Mouse (Mus musculus) lung, embryonic 15.5 days (tissue): ENCODE results near the gene Pbrm1. TPM values are rescaled to one million over a fixed set of nuclear protein-coding genes. Genes with fewer than 3 reads are reported as not detected.

Source experiments
- ATAC-seq: fragments of 200-750 bp; cut with Nextera tagmentation; 2 replicates; pipeline ENCODE4 v1.8.0; 2017; ENCODE audit warnings: moderate number of reproducible peaks, borderline replicate concordance; ENCODE audit not compliant: low FRiP score, low TSS enrichment; ENCODE audit errors: extremely low read depth
- H3K27ac ChIP-seq: fragments of 300-500 bp; sonication (generic); 2 replicates; pipeline ENCODE4 v1.5.1; 2015; ENCODE audit warnings: moderate library complexity, mild to moderate bottlenecking, inconsistent platforms
- H3K27me3 ChIP-seq: fragments of 300-500 bp; sonication (generic); 2 replicates; pipeline ENCODE4 v1.6.1; 2015; ENCODE audit warnings: inconsistent platforms
- H3K36me3 ChIP-seq: fragments of 300-500 bp; sonication (generic); 2 replicates; pipeline ENCODE4 v1.6.1; 2015; ENCODE audit warnings: inconsistent platforms
- H3K4me1 ChIP-seq: fragments of 300-500 bp; sonication (generic); 2 replicates; pipeline ENCODE4 v1.6.1; 2015; ENCODE audit warnings: inconsistent platforms
- H3K4me2 ChIP-seq: fragments of 300-500 bp; sonication (generic); 2 replicates; pipeline ENCODE4 v1.6.1; 2015; ENCODE audit warnings: inconsistent platforms, mild to moderate bottlenecking, moderate library complexity
- H3K4me3 ChIP-seq: fragments of 300-500 bp; sonication (generic); 2 replicates; pipeline ENCODE4 v1.5.1; 2015; ENCODE audit warnings: mild to moderate bottlenecking, inconsistent platforms
- H3K9ac ChIP-seq: fragments of 300-500 bp; sonication (generic); 2 replicates; pipeline ENCODE4 v1.6.1; 2015; ENCODE audit warnings: inconsistent platforms
- H3K9me3 ChIP-seq: fragments of 300-500 bp; sonication (generic); 2 replicates; pipeline ENCODE4 v1.6.1; 2016; ENCODE audit warnings: inconsistent platforms
- WGBS: fragments of 180-500 bp; shearing (Covaris S2); methylation state at CpG from one replicate; pipeline ENCODE4 v1.1.7; 2015; 5-methylcytosine and 5-hydroxymethylcytosine counted together
- polyA plus RNA-seq: library from polyadenylated mRNA; unstranded; fragments of >200 nt; fragmentation: Nextera tagmentation; extraction: Ambion mirVana; gene quantifications from 2 replicates; pipeline ENCODE4 v1.2.1, GENCODE M21; 2015

The Pbrm1 gene
- polyA plus RNA-seq, 1 experiment from 2014 or later, result 140 TPM

- H3K27ac ChIP-seq, result no peak overlapping the region
- 0% methylated on average over 2 of the region's 2 CpGs for WGBS
- H3K9ac ChIP-seq, result peak overlapping the region; percentile 96
- no peaks in the 10 kb centered on the region for H3K27me3 ChIP-seq
- no peaks in the 10 kb centered on the region for H3K9me3 ChIP-seq
- peak overlapping the region; percentile 74 for H3K4me3 ChIP-seq
- peaks cover 21% of the 10 kb centered on the region for H3K4me1 ChIP-seq
- H3K36me3 ChIP-seq, result peaks cover 51% of the 10 kb centered on the region
- peak overlapping the region; percentile 68 for H3K4me2 ChIP-seq
- ATAC-seq, result no peak
Observed at GRCm38 (mm10) chr14:31017854-31018253, 1.1 kb upstream of the Pbrm1 start.

- 3% methylated on average over 26 of the region's 56 CpGs for WGBS
- peak overlapping the region; percentile 99 for H3K27ac ChIP-seq
Observed at GRCm38 (mm10) chr14:31019331-31020205, 630 bp downstream of the Pbrm1 start.

DNA sequence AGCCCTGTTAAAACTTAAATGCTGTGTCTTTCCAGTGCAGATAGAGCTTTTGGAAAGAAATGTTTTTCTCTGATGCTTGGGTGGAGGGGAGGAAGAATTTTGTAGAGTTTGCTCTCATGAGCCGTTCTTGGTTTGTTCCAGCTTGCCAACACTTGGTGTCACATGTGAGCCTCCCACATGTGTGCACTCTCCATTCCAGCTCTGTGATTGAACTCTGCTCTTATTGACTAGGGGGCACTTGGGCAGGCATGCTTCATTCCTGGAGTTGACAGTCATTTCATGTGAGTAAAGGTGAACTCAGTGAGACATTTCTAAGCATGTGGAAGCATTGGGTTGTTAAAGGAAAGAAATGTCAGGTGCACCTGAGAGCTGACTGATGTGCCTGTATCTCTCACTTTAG is 3.6 kb downstream of the Pbrm1 start:
- Histone ChIP-seq H3K9me3 (no peaks in the 10 kb centered on the region), H3K27ac (no peak overlapping the region), H3K9ac (no peak overlapping the region), H3K36me3 (peaks cover 42% of the 10 kb centered on the region), H3K4me2 (no peak overlapping the region), H3K27me3 (no peaks in the 10 kb centered on the region), H3K4me3 (no peak overlapping the region), H3K4me1 (peaks cover 15% of the 10 kb centered on the region)
- WGBS, result 34% methylated on average over 1 of the region's 1 CpGs
- no peak for ATAC-seq

More at GRCm38 (mm10) chr14:31019331-31020205, 630 bp downstream of the Pbrm1 start:
- peak; percentile 94 for ATAC-seq
- peak overlapping the region; percentile 96 for H3K9ac ChIP-seq
- peak overlapping the region; percentile 74 for H3K4me3 ChIP-seq
- peak overlapping the region; percentile 56 for H3K4me2 ChIP-seq
- H3K36me3 ChIP-seq, result peaks cover 43% of the 10 kb centered on the region
- peaks cover 21% of the 10 kb centered on the region for H3K4me1 ChIP-seq
- H3K9me3 ChIP-seq, result no peaks in the 10 kb centered on the region
- no peaks in the 10 kb centered on the region for H3K27me3 ChIP-seq

DNA sequence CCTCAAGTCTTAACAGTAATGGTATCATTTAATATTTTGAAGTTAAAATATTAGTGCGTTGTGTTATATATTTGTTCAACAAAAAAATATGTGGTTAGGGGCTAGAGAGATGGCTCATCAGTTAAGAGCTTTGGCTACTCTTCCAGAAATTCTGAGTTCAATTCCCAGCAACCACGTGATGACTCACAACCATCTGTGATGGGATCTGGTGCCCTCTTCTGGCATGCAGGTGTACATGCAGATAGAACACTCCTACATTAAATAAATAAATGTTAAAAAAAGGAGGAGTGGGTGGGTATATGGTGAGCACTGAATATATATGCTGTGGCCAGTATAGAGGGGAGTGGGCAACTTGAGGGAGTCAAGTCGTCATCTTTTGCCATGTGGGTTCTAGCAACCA is 6.8 kb downstream of the Pbrm1 start:
- Histone ChIP-seq H3K9ac (no peak overlapping the region), H3K4me1 (peaks cover under 1% of the 10 kb centered on the region; the same call in 1 of the 2 replicates), H3K9me3 (no peaks in the 10 kb centered on the region), H3K27me3 (no peaks in the 10 kb centered on the region), H3K27ac (no peak overlapping the region), H3K4me2 (no peak overlapping the region), H3K4me3 (no peak overlapping the region), H3K36me3 (peaks cover 66% of the 10 kb centered on the region)
- 76% methylated on average over 3 of the region's 3 CpGs for WGBS
- ATAC-seq, result no peak

DNA sequence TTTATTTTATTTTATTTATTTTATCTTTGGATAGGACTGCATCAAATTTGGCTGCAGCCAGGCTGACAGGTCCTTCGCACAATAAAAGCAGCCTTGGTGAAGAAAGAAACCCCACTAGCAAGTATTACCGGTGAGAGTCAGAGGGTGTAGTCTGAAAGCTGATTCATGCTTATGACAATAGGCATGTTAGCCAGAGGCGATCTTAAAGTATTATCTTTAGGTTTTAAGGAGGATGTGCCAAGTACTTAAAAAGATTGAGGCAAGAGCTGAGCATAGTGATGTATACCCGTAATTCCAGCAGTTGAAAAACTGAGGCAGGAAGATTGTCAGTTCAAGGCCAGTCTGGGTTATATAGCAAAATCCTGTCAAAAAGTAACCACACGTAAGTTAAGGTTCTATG is 26.4 kb downstream of the Pbrm1 start:
- no peak overlapping the region for H3K27ac ChIP-seq
- H3K36me3 ChIP-seq, result peaks cover 68% of the 10 kb centered on the region
- no peak overlapping the region for H3K4me3 ChIP-seq
- no peak overlapping the region for H3K9ac ChIP-seq
- no peaks in the 10 kb centered on the region for H3K4me1 ChIP-seq
- H3K27me3 ChIP-seq, result no peaks in the 10 kb centered on the region
- H3K9me3 ChIP-seq, result no peaks in the 10 kb centered on the region
- no peak overlapping the region for H3K4me2 ChIP-seq
- no peak for ATAC-seq
- 89% methylated on average over 5 of the region's 5 CpGs for WGBS

DNA sequence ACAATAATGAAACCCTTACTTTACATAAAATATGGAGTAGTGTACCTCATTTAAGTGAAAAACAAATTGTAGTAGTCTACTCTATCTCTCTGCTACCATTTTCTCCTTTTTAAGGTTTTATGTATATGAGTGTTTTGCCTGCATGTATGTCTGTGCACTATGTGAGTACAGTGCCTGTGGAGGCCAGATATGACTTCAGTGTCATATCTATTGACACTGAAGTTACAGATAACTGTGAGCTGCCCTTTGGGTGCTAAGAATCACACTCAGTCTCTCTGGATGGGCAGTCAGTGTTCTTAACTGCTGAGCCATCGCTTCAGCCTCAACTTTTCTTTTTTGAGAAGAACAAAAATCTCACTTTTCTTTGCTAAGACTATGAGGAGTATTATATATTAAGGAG is 26.9 kb downstream of the Pbrm1 start:
- Histone ChIP-seq H3K9ac (no peak overlapping the region), H3K27me3 (no peaks in the 10 kb centered on the region), H3K4me2 (no peak overlapping the region), H3K4me1 (no peaks in the 10 kb centered on the region), H3K27ac (no peak overlapping the region), H3K36me3 (peaks cover 71% of the 10 kb centered on the region), H3K9me3 (no peaks in the 10 kb centered on the region), H3K4me3 (no peak overlapping the region)
- WGBS, result 98% methylated on average over 1 of the region's 1 CpGs
- ATAC-seq, result no peak

DNA sequence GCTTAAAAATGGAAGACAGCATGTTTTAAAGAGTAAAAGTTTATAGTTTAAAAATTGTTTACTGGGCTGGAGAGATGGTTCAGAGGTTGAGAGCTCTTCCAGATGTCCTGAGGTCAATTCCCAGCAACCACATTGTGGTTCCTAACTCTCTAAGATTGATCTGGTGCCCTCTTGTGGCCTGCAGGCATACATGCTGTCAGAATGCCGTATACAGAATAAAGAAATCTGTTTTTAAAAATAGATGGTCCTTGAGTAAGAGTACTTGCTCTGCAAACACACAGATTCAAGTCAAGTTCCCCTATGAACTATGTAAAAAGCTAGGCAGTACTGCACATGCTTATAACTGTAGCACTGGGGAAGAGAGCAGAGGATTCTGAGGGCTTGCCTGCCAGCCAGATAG is 43.3 kb downstream of the Pbrm1 start:
- H3K27ac ChIP-seq, result no peak overlapping the region
- H3K9me3 ChIP-seq, result no peaks in the 10 kb centered on the region
- no peak overlapping the region for H3K4me2 ChIP-seq
- H3K4me1 ChIP-seq, result no peaks in the 10 kb centered on the region
- H3K9ac ChIP-seq, result no peak overlapping the region
- peaks cover 67% of the 10 kb centered on the region for H3K36me3 ChIP-seq
- ATAC-seq, result no peak
- no peaks in the 10 kb centered on the region for H3K27me3 ChIP-seq
- no peak overlapping the region for H3K4me3 ChIP-seq
- 55% methylated on average over 1 of the region's 1 CpGs for WGBS

DNA sequence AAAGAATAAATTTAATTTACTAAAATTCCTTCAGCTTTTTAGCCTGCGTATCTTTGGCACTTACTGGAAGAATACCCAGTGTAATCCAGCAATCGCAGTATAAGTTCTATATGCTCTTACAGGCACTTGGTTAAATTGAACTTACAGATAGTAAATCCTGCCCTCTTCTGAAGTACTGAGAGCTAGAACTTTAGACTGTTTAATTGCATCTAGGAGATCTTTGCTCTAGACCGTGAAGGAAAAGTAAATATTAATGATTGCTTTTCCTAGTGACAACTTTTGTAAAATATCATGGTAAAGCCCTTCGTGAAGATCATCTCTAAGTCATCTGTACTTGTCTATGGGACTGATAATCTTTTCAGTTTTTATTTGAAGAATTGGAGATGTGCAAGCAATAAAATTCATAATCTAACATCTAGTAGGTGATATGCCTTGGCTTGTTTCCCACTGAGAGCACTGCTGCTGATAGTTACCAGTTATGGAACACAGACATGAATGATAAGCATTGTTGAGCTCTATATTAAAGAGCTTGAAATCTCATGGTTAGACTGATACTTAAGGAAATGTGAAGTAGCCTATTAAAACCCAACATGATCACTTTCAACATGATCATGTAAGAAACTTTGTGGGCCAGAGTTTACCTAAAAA is 50.3 kb downstream of the Pbrm1 start:
- Histone ChIP-seq H3K27ac (no peak overlapping the region), H3K4me3 (no peak overlapping the region), H3K9me3 (no peaks in the 10 kb centered on the region), H3K9ac (no peak overlapping the region), H3K4me1 (no peaks in the 10 kb centered on the region), H3K27me3 (no peaks in the 10 kb centered on the region), H3K4me2 (no peak overlapping the region), H3K36me3 (peaks cover 70% of the 10 kb centered on the region)
- ATAC-seq, result no peak
- whole genome bisulfite sequencing, result 90% methylated on average over 4 of the region's 4 CpGs

DNA sequence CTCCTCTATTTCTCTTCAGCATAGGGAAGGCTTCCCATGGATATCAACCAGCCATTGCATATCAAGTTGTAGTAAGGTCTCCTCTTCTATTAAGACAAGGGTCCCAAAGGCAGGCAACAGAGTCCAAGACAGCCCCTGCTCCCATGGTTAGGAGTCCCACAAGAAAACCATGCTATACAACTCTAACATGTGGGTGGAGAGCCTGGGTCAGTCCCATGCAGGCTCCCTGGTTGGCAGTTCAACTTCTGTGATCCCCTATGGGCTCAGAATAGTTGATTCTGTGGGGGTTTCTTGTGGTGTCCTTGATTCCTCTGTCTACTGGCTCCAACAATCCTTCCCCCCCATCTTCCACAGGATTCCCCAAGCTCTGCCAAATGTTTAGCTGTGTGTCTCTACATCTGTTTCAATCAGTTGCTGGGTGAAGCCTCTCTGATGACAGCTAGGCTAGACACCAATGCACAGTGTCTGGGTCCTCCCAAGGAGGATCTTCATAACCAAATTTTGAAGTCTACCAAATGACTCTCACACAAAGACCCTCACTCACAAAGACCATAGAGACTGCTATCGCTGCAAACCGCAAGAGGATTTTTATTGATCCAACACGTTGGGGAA is 59.8 kb downstream of the Pbrm1 start:
- ATAC-seq, result no peak
- Histone ChIP-seq H3K36me3 (peaks cover 64% of the 10 kb centered on the region), H3K9me3 (no peaks in the 10 kb centered on the region), H3K4me3 (no peak overlapping the region), H3K4me2 (no peak overlapping the region), H3K27me3 (no peaks in the 10 kb centered on the region), H3K27ac (no peak overlapping the region), H3K4me1 (no peaks in the 10 kb centered on the region), H3K9ac (no peak overlapping the region)
- 96% methylated on average over 3 of the region's 3 CpGs for WGBS

- Histone ChIP-seq H3K27me3 (no peaks in the 10 kb centered on the region), H3K4me3 (no peak overlapping the region), H3K36me3 (peaks cover 57% of the 10 kb centered on the region), H3K4me1 (no peaks in the 10 kb centered on the region), H3K4me2 (no peak overlapping the region), H3K27ac (no peak overlapping the region), H3K9me3 (no peaks in the 10 kb centered on the region), H3K9ac (no peak overlapping the region)
- WGBS, result 92% methylated on average over 3 of the region's 3 CpGs
- no peak for ATAC-seq
Observed at GRCm38 (mm10) chr14:31079313-31080028, 60.5 kb downstream of the Pbrm1 start.

DNA sequence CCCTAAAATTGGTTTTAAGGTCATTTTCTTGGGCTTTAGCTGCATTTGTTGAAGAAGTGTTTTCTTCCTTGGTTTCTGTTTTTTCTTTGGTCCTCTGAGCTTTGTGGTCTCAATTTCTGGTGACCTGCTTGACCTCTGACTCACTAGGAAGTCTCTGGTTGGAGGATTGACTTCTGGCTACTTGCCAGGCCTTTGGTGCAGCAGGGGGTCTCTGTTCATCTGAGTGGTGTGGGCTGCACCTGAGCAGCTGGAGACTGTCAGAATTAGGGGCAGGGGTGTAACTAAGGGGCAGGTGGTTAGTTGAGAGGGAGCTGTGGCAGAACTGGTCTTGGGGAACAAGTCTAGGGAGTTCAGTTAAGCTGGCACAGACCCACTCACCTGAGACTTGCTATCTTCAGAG is 62.2 kb downstream of the Pbrm1 start:
- Histone ChIP-seq H3K9me3 (no peaks in the 10 kb centered on the region), H3K27ac (no peak overlapping the region), H3K9ac (no peak overlapping the region), H3K4me1 (no peaks in the 10 kb centered on the region), H3K4me2 (no peak overlapping the region), H3K4me3 (no peak overlapping the region), H3K36me3 (peaks cover 59% of the 10 kb centered on the region), H3K27me3 (no peaks in the 10 kb centered on the region)
- no peak for ATAC-seq
